Mouse (Mus musculus): ENCODE results near the gene Samm50. TPM values are rescaled to one million over a fixed set of nuclear protein-coding genes. Genes with fewer than 3 reads are reported as not detected.

Samm50 gene
- polyA plus RNA-seq, 1 experiment: 13.1 TPM

GRCm38 (mm10) chr15:84216461-84217084, 24.5 kb downstream of the Samm50 start:
- peaks cover 18% of the 10 kb centered on the region for H3K36me3 ChIP-seq (ENCODE audit: control insufficient read depth, insufficient read depth, low read length)
- no peaks in the 10 kb centered on the region for H3K27me3 ChIP-seq (ENCODE audit: control insufficient read depth, insufficient read depth, low read length)
- 39% methylated on average over 7 of the region's 7 CpGs for WGBS
- peaks cover 4% of the 10 kb centered on the region; the same call in 1 of the 2 replicates for H3K4me1 ChIP-seq (ENCODE audit: control insufficient read depth, insufficient read depth, insufficient read length, low read length)
- H3K4me3 ChIP-seq (ENCODE audit: low read depth, low read length): no peak overlapping the region
- H3K27ac ChIP-seq (ENCODE audit: insufficient read depth, low read depth, low read length): no peak overlapping the region
- TF ChIP-seq CTCF (IDR thresholded peaks at IDR 0.05; ENCODE audit: extremely low read depth, insufficient read length, insufficient replicate concordance, low read depth, low read length): no peak
- TF ChIP-seq POLR2A (IDR thresholded peaks at IDR 0.05; ENCODE audit: low read depth, low read length): no peak

DNA sequence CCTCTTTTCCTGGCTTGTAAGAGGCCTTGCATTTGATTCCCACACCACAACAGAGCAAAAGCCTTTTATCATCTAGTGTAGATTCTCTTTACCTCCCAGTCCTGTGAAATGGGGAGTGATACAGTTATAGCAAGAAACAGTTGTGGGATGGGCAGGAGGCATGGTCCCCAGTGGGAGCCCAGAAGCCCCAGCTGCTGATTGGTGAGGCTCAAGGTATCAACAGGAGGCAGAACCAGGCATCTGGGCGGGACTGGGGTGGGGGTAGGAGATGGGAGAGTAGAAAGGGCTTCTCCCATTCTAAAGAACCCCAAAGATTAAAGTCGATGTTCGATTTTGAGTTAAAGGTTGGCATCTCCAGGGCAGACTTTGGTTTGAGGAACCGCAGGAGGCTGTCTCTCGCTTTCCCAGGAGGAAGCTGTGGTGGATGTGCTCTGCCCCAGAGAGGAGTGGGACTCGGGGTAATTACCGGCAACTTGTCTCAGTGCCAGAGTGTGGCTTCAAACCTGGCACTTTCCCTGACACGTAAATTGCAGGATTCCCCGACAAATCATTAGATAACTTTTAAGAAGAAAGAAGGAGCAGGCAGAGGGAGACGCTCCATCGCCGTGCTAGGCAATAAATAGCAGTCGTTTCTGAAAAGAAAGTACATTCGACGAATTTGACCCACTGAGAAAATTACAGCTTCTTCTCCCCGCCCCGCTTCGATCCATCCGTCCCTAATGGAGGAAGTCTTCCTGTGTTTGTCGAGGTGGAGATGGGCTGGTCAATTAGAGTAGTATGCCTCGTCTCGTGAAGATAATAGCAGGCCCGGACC, 26.1 kb downstream of the Samm50 start:
- no peak overlapping the region for H3K4me3 ChIP-seq (ENCODE audit: low read depth, low read length)
- no peak for TF ChIP-seq CTCF (IDR thresholded peaks at IDR 0.05; ENCODE audit: extremely low read depth, insufficient read length, insufficient replicate concordance, low read depth, low read length)
- no peak for TF ChIP-seq POLR2A (IDR thresholded peaks at IDR 0.05; ENCODE audit: low read depth, low read length)
- 18% methylated on average over 23 of the region's 23 CpGs for WGBS
- 0 out of 2 replicates have a peak, but pooled peaks cover 2% of the 10 kb centered on the region for H3K4me1 ChIP-seq (ENCODE audit: control insufficient read depth, insufficient read depth, insufficient read length, low read length)
- H3K27me3 ChIP-seq (ENCODE audit: control insufficient read depth, insufficient read depth, low read length): no peaks in the 10 kb centered on the region
- no peak overlapping the region for H3K27ac ChIP-seq (ENCODE audit: insufficient read depth, low read depth, low read length)
- H3K36me3 ChIP-seq (ENCODE audit: control insufficient read depth, insufficient read depth, low read length): peaks cover 16% of the 10 kb centered on the region

DNA sequence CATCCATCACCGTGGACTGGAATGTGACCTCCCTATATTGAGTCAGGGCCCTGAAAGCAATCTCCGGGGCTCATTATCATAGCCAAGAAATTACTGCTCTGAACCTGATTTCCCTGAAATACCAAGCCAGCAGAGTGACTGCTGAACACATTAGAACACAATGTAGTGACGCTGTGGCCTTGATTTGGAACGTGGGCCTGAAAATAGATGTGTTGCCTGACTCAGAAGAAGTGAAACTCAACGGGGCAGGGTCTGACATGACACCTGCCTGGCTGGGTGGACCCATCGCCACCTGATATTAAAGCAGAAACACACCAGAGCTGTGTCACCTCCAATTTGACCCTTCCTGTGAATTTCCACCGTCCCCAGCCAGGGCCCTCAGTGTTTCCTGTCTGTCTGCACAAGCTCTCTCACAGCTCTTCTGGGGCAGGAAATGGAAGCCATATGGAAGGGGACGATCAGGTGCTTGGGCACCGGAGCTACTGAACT, 26.8 kb downstream of the Samm50 start:
- TF ChIP-seq CTCF (IDR thresholded peaks at IDR 0.05; ENCODE audit: extremely low read depth, insufficient read length, insufficient replicate concordance, low read depth, low read length) (no peak), POLR2A (IDR thresholded peaks at IDR 0.05; ENCODE audit: low read depth, low read length) (no peak)

GRCm38 (mm10) chr15:84221539-84221938, 29.5 kb downstream of the Samm50 start:
- Histone ChIP-seq H3K4me1 (ENCODE audit: control insufficient read depth, insufficient read depth, insufficient read length, low read length) (no peaks in the 10 kb centered on the region), H3K27me3 (ENCODE audit: control insufficient read depth, insufficient read depth, low read length) (no peaks in the 10 kb centered on the region), H3K27ac (ENCODE audit: insufficient read depth, low read depth, low read length) (no peak overlapping the region), H3K36me3 (ENCODE audit: control insufficient read depth, insufficient read depth, low read length) (no peaks in the 10 kb centered on the region), H3K4me3 (ENCODE audit: low read depth, low read length) (no peak overlapping the region)
- WGBS: 62% methylated on average over 5 of the region's 5 CpGs
- TF ChIP-seq POLR2A (IDR thresholded peaks at IDR 0.05; ENCODE audit: low read depth, low read length) (no peak), CTCF (IDR thresholded peaks at IDR 0.05; ENCODE audit: extremely low read depth, insufficient read length, insufficient replicate concordance, low read depth, low read length) (no peak)

More for the DNA sequence above, 26.8 kb downstream of the Samm50 start:
- Histone ChIP-seq H3K27ac (ENCODE audit: insufficient read depth, low read depth, low read length) (no peak overlapping the region), H3K4me3 (ENCODE audit: low read depth, low read length) (no peak overlapping the region), H3K36me3 (ENCODE audit: control insufficient read depth, insufficient read depth, low read length) (peaks cover 11% of the 10 kb centered on the region), H3K4me1 (ENCODE audit: control insufficient read depth, insufficient read depth, insufficient read length, low read length) (no peaks in the 10 kb centered on the region), H3K27me3 (ENCODE audit: control insufficient read depth, insufficient read depth, low read length) (no peaks in the 10 kb centered on the region)
- WGBS: 30% methylated on average over 9 of the region's 9 CpGs

DNA sequence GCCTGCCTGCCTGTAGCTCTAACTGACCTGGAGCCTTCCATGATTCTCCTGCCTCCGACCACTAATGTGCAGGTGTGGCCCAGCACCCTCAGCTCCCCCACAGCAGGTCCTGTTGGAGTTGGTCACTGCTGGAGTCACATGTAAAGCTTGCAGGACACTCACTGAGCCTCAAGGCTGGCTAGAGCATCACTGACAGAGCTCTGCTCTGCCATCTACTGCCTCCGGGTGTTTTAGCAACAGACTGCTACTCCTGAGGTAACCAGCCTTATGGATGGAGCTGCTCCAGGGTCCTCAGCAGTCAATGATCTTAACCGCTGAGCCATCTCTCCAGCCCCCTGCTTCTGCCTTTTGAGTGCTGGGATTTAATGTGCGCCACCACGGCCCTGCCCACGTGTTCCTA, 31.4 kb downstream of the Samm50 start:
- Histone ChIP-seq H3K36me3 (ENCODE audit: control insufficient read depth, insufficient read depth, low read length) (no peaks in the 10 kb centered on the region), H3K4me3 (ENCODE audit: low read depth, low read length) (no peak overlapping the region), H3K27ac (ENCODE audit: insufficient read depth, low read depth, low read length) (no peak overlapping the region), H3K4me1 (ENCODE audit: control insufficient read depth, insufficient read depth, insufficient read length, low read length) (no peaks in the 10 kb centered on the region), H3K27me3 (ENCODE audit: control insufficient read depth, insufficient read depth, low read length) (no peaks in the 10 kb centered on the region)
- no peak for TF ChIP-seq POLR2A (IDR thresholded peaks at IDR 0.05; ENCODE audit: low read depth, low read length)
- no peak for TF ChIP-seq CTCF (IDR thresholded peaks at IDR 0.05; ENCODE audit: extremely low read depth, insufficient read length, insufficient replicate concordance, low read depth, low read length)
- WGBS: 44% methylated on average over 6 of the region's 6 CpGs

DNA sequence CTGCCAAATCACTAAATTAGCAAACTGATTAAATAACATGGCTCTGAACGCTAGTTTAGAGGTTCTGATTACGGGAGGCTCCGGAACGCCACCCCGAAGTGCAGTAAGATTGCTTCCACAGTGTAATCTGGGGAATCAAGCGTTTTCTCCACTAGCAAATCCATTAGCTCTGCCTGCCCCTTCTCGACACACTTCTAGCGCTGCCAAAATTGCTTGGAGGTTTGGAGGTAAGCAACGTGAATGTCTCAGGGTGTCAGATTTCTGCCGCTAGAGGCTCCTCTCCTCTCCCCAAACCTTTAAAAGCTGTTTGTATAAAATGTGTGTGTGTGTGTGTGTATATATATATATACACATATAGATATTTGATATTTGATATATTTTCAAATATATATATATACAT, 32.7 kb downstream of the Samm50 start:
- Histone ChIP-seq H3K27ac (ENCODE audit: insufficient read depth, low read depth, low read length) (no peak overlapping the region), H3K36me3 (ENCODE audit: control insufficient read depth, insufficient read depth, low read length) (no peaks in the 10 kb centered on the region), H3K27me3 (ENCODE audit: control insufficient read depth, insufficient read depth, low read length) (no peaks in the 10 kb centered on the region; the same call in 1 of the 2 replicates), H3K4me3 (ENCODE audit: low read depth, low read length) (no peak overlapping the region), H3K4me1 (ENCODE audit: control insufficient read depth, insufficient read depth, insufficient read length, low read length) (no peaks in the 10 kb centered on the region)
- 53% methylated on average over 10 of the region's 10 CpGs for WGBS
- TF ChIP-seq CTCF (IDR thresholded peaks at IDR 0.05; ENCODE audit: extremely low read depth, insufficient read length, insufficient replicate concordance, low read depth, low read length): no peak
- no peak for TF ChIP-seq POLR2A (IDR thresholded peaks at IDR 0.05; ENCODE audit: low read depth, low read length)

GRCm38 (mm10) chr15:84226918-84227317, 34.9 kb downstream of the Samm50 start:
- Histone ChIP-seq H3K36me3 (ENCODE audit: control insufficient read depth, insufficient read depth, low read length) (no peaks in the 10 kb centered on the region), H3K4me3 (ENCODE audit: low read depth, low read length) (no peak overlapping the region), H3K27ac (ENCODE audit: insufficient read depth, low read depth, low read length) (no peak overlapping the region), H3K4me1 (ENCODE audit: control insufficient read depth, insufficient read depth, insufficient read length, low read length) (peaks cover under 1% of the 10 kb centered on the region; the same call in 1 of the 2 replicates), H3K27me3 (ENCODE audit: control insufficient read depth, insufficient read depth, low read length) (peaks cover 2% of the 10 kb centered on the region; the same call in 1 of the 2 replicates)
- 88% methylated on average over 15 of the region's 15 CpGs for WGBS
- no peak for TF ChIP-seq CTCF (IDR thresholded peaks at IDR 0.05; ENCODE audit: extremely low read depth, insufficient read length, insufficient replicate concordance, low read depth, low read length)
- no peak for TF ChIP-seq POLR2A (IDR thresholded peaks at IDR 0.05; ENCODE audit: low read depth, low read length)
